ENCODE assay signal across 9 mouse cellular contexts in the genomic region with DNA sequence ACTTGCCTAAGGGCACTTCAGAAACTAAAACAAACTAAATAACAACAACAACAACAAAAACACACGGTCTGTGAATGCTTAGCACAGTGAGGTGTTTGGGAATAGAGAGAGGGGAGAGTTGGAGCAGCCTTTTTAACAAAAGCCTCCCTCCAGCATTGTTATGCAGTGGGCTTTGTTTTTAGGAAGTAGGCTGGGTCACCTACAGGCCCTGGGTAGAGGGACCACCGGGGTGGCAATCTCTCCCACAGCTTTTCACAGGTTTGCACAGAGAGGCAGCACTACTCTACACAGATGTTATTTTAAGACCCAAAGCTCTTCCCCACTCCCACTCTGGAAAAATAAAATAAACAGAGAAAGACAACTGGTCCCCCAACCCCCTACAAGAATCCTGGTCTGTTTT. TPM values are rescaled to one million over a fixed set of nuclear protein-coding genes. Genes with fewer than 3 reads are reported as not detected.
A peak's percentile ranks its signal among the peaks of the same experiment; 100 is the strongest.
DNase-seq lines count a peak whose midpoint lies in the region; ATAC-seq and TF ChIP-seq lines count a peak whose summit lies in the region.
"Had no signal": no experiment of that assay in that cellular context is flagged by ENCODE, and none has a peak within 500 bp of the region (broad histone marks: within the 10 kb centered on the region; RNA-seq: fewer than 3 reads in every experiment).

No protein-coding gene starts in this region.

- no peak overlapping the region for H3K9ac ChIP-seq in heart, embryonic 12.5 days
- H3K9ac ChIP-seq in heart, embryonic 11.5 days (ENCODE audit: low read depth, low read length), result no peak overlapping the region
- H3K9ac ChIP-seq in stomach, embryonic 14.5 days (replicated peaks; ENCODE audit: low read depth, low read length), result no peak overlapping the region
- H3K9ac ChIP-seq in stomach, postnatal 0 days (ENCODE audit: low read length), result no peak overlapping the region
- H3K9ac ChIP-seq in hindbrain, embryonic 12.5 days, result peak overlapping the region; percentile 41; the same call in 1 of the 2 replicates
- H3K9ac ChIP-seq in stomach, embryonic 15.5 days, result no peak overlapping the region
- H3K9ac ChIP-seq: heart, embryonic 15.5 days had no signal

- no peak overlapping the region for H3K4me2 ChIP-seq in heart, embryonic 12.5 days
- H3K4me2 ChIP-seq in heart, embryonic 11.5 days, result no peak overlapping the region
- no peak overlapping the region for H3K4me2 ChIP-seq in stomach, embryonic 14.5 days (replicated peaks; ENCODE audit: low read depth, low read length)
- no peak overlapping the region for H3K4me2 ChIP-seq in stomach, postnatal 0 days (replicated peaks; ENCODE audit: low read depth)
- H3K4me2 ChIP-seq in hindbrain, embryonic 12.5 days (replicated peaks), result no peak overlapping the region
- no peak overlapping the region for H3K4me2 ChIP-seq in stomach, embryonic 15.5 days
- H3K4me2 ChIP-seq: heart, embryonic 15.5 days had no signal

- 0 out of 2 replicates have a peak, but pooled peaks have one; percentile 31 for ATAC-seq in heart, embryonic 12.5 days (ENCODE audit: insufficient number of reproducible peaks, low FRiP score)
- no peak for ATAC-seq in heart, embryonic 11.5 days (replicated peaks; ENCODE audit: insufficient number of reproducible peaks, low FRiP score, low TSS enrichment)
- no peak for ATAC-seq in stomach, embryonic 14.5 days (ENCODE audit: insufficient number of reproducible peaks, insufficient read depth, low FRiP score, low read depth)
- ATAC-seq in stomach, postnatal 0 days (ENCODE audit: low FRiP score, low TSS enrichment), result no peak
- no peak for ATAC-seq in hindbrain, embryonic 12.5 days (ENCODE audit: low FRiP score)
- ATAC-seq in stomach, embryonic 15.5 days (ENCODE audit: insufficient read depth, low FRiP score, low read depth), result no peak
- ATAC-seq in activated CD4-positive, CD25-positive, alpha-beta regulatory T cell, adult 4 months, result no peak

- H3K4me1 ChIP-seq in heart, embryonic 12.5 days (replicated peaks), result peaks cover 26% of the 10 kb centered on the region
- H3K4me1 ChIP-seq in heart, embryonic 11.5 days (ENCODE audit: control insufficient read depth, insufficient read depth, low read length), result peaks cover 12% of the 10 kb centered on the region
- H3K4me1 ChIP-seq in stomach, embryonic 14.5 days (ENCODE audit: control insufficient read depth, insufficient read depth, low read length), result peaks cover 58% of the 10 kb centered on the region
- H3K4me1 ChIP-seq in stomach, postnatal 0 days (replicated peaks; ENCODE audit: control insufficient read depth, insufficient read depth), result peaks cover 10% of the 10 kb centered on the region
- peaks cover 59% of the 10 kb centered on the region for H3K4me1 ChIP-seq in hindbrain, embryonic 12.5 days
- H3K4me1 ChIP-seq in stomach, embryonic 15.5 days, result peaks cover 47% of the 10 kb centered on the region

- no peaks in the 10 kb centered on the region for H3K27me3 ChIP-seq in heart, embryonic 12.5 days (replicated peaks)
- no peaks in the 10 kb centered on the region for H3K27me3 ChIP-seq in heart, embryonic 11.5 days (ENCODE audit: control insufficient read depth, insufficient read depth, low read length)
- H3K27me3 ChIP-seq in stomach, embryonic 14.5 days (ENCODE audit: control insufficient read depth, insufficient read depth, low read length), result no peaks in the 10 kb centered on the region
- H3K27me3 ChIP-seq in stomach, postnatal 0 days (ENCODE audit: control insufficient read depth, insufficient read depth, low read length), result no peaks in the 10 kb centered on the region
- H3K27me3 ChIP-seq in hindbrain, embryonic 12.5 days, result no peaks in the 10 kb centered on the region
- no peaks in the 10 kb centered on the region for H3K27me3 ChIP-seq in stomach, embryonic 15.5 days (replicated peaks)
- H3K27me3 ChIP-seq: heart, embryonic 15.5 days had no signal

- H3K9me3 ChIP-seq in heart, embryonic 12.5 days (replicated peaks), result no peaks in the 10 kb centered on the region
- H3K9me3 ChIP-seq in heart, embryonic 11.5 days (replicated peaks; ENCODE audit: control insufficient read depth, low read length), result no peaks in the 10 kb centered on the region
- H3K9me3 ChIP-seq in stomach, embryonic 14.5 days (ENCODE audit: control insufficient read depth, low read depth, low read length), result no peaks in the 10 kb centered on the region
- no peaks in the 10 kb centered on the region for H3K9me3 ChIP-seq in stomach, postnatal 0 days (ENCODE audit: control insufficient read depth, low read length)
- H3K9me3 ChIP-seq in hindbrain, embryonic 12.5 days (replicated peaks), result no peaks in the 10 kb centered on the region
- H3K9me3 ChIP-seq in stomach, embryonic 15.5 days, result no peaks in the 10 kb centered on the region
- H3K9me3 ChIP-seq: heart, embryonic 15.5 days had no signal

- DNase-seq in stomach, postnatal 0 days (ENCODE audit: low spot score), result no peak
- no peak for DNase-seq in urinary bladder, postnatal 14 days (ENCODE audit: low spot score)

- no peak for TF ChIP-seq CTCF in stomach, postnatal 0 days (IDR thresholded peaks at IDR 0.05; ENCODE audit: low read depth)

- H3K4me3 ChIP-seq in heart, embryonic 12.5 days, result no peak overlapping the region
- H3K4me3 ChIP-seq in heart, embryonic 11.5 days (ENCODE audit: low read depth, low read length), result no peak overlapping the region
- no peak overlapping the region for H3K4me3 ChIP-seq in stomach, embryonic 14.5 days (ENCODE audit: low read depth, low read length)
- H3K4me3 ChIP-seq in stomach, postnatal 0 days (ENCODE audit: low read depth, low read length), result no peak overlapping the region
- H3K4me3 ChIP-seq in hindbrain, embryonic 12.5 days, result no peak overlapping the region
- H3K4me3 ChIP-seq in stomach, embryonic 15.5 days (replicated peaks), result no peak overlapping the region
- H3K4me3 ChIP-seq: heart, embryonic 15.5 days had no signal

- no peak for TF ChIP-seq EP300 in stomach, postnatal 0 days (optimal IDR thresholded peaks at IDR 0.05)

- H3K36me3 ChIP-seq in heart, embryonic 12.5 days, result peaks cover 83% of the 10 kb centered on the region
- H3K36me3 ChIP-seq in heart, embryonic 11.5 days (ENCODE audit: control insufficient read depth, insufficient read depth, low read length), result peaks cover 31% of the 10 kb centered on the region
- H3K36me3 ChIP-seq in stomach, embryonic 14.5 days (ENCODE audit: control insufficient read depth, insufficient read depth, low read length), result peaks cover 85% of the 10 kb centered on the region
- peaks cover 36% of the 10 kb centered on the region for H3K36me3 ChIP-seq in stomach, postnatal 0 days (ENCODE audit: control insufficient read depth, insufficient read depth, low read length)
- H3K36me3 ChIP-seq in hindbrain, embryonic 12.5 days, result peaks cover 66% of the 10 kb centered on the region
- H3K36me3 ChIP-seq in stomach, embryonic 15.5 days, result peaks cover 17% of the 10 kb centered on the region

- 22% methylated on average over 2 of the region's 2 CpGs for WGBS in heart, embryonic 12.5 days
- WGBS in heart, embryonic 11.5 days (ENCODE audit: insufficient replicate concordance), result 24% methylated on average over 2 of the region's 2 CpGs
- 17% methylated on average over 2 of the region's 2 CpGs for WGBS in stomach, embryonic 14.5 days
- whole genome bisulfite sequencing in stomach, postnatal 0 days, result 39% methylated on average over 2 of the region's 2 CpGs
- 8% methylated on average over 2 of the region's 2 CpGs for WGBS in hindbrain, embryonic 12.5 days
- WGBS in stomach, embryonic 15.5 days, result 30% methylated on average over 2 of the region's 2 CpGs

- H3K27ac ChIP-seq in heart, embryonic 12.5 days (ENCODE audit: poor library complexity, severe bottlenecking), result no peak overlapping the region
- H3K27ac ChIP-seq in heart, embryonic 11.5 days (ENCODE audit: low read depth, low read length), result no peak overlapping the region
- H3K27ac ChIP-seq in stomach, embryonic 14.5 days (ENCODE audit: low read length), result peak overlapping the region; percentile 78
- H3K27ac ChIP-seq in stomach, postnatal 0 days (replicated peaks), result no peak overlapping the region
- peak overlapping the region; percentile 73 for H3K27ac ChIP-seq in hindbrain, embryonic 12.5 days
- peak overlapping the region; percentile 88; the same call in 1 of the 2 replicates for H3K27ac ChIP-seq in stomach, embryonic 15.5 days

RNA-seq across cellular contexts. Expression of a gene that starts 31.8 kb away (rescaled TPM):
- 15.3 and 18.1 TPM in 2 replicates for polyA plus RNA-seq in heart, embryonic 12.5 days (2016; fragmentation: Nextera tagmentation; extraction: Ambion mirVana)
- polyA plus RNA-seq in heart, embryonic 11.5 days (2014; fragmentation: Nextera tagmentation; extraction: Ambion mirVana), result 12.3 and 15.6 TPM in 2 replicates
- polyA plus RNA-seq in stomach, embryonic 14.5 days (2014; fragmentation: Nextera tagmentation; extraction: Ambion mirVana), result 21.9 and 24.3 TPM in 2 replicates
- polyA plus RNA-seq in stomach, postnatal 0 days (2015; fragmentation: Nextera tagmentation; extraction: Ambion mirVana), result 9.3 TPM in 2 replicates
- polyA plus RNA-seq in hindbrain, embryonic 12.5 days (2016; fragmentation: Nextera tagmentation; extraction: Ambion mirVana), result 20.4 and 23.0 TPM in 2 replicates
- 17.8 and 18.6 TPM in 2 replicates for polyA plus RNA-seq in stomach, embryonic 15.5 days (2015; fragmentation: Nextera tagmentation; extraction: Ambion mirVana)
- polyA plus RNA-seq in activated CD4-positive, CD25-positive, alpha-beta regulatory T cell, adult 4 months (2017; shearing (Covaris generic)), result 10 to 100 TPM; 15.3 to 15.7 TPM

RNA-seq across cellular contexts. Expression of a gene that starts 44.5 kb away (rescaled TPM):
- 6.4 and 7.5 TPM in 2 replicates for polyA plus RNA-seq in heart, embryonic 12.5 days (2016; fragmentation: Nextera tagmentation; extraction: Ambion mirVana)
- 7.4 and 11.8 TPM in 2 replicates for polyA plus RNA-seq in heart, embryonic 11.5 days (2014; fragmentation: Nextera tagmentation; extraction: Ambion mirVana)
- 71.5 and 79.8 TPM in 2 replicates for polyA plus RNA-seq in stomach, embryonic 14.5 days (2014; fragmentation: Nextera tagmentation; extraction: Ambion mirVana)
- polyA plus RNA-seq in stomach, postnatal 0 days (2015; fragmentation: Nextera tagmentation; extraction: Ambion mirVana), result 8.4 and 8.5 TPM in 2 replicates
- polyA plus RNA-seq in hindbrain, embryonic 12.5 days (2016; fragmentation: Nextera tagmentation; extraction: Ambion mirVana), result 22.7 and 24.3 TPM in 2 replicates
- 32.1 and 34.3 TPM in 2 replicates for polyA plus RNA-seq in stomach, embryonic 15.5 days (2015; fragmentation: Nextera tagmentation; extraction: Ambion mirVana)
- 10 to 100 TPM; 10.2 to 10.3 TPM for polyA plus RNA-seq in activated CD4-positive, CD25-positive, alpha-beta regulatory T cell, adult 4 months (2017; shearing (Covaris generic))

Comparison
In these comparisons a context has a peak if more than half of its experiments do, and no peak if none do; other contexts are left out.
1. H3K27ac ChIP-seq: peak in stomach, embryonic 14.5 days (single experiment), hindbrain, embryonic 12.5 days (single experiment) and stomach, embryonic 15.5 days (single experiment); none in heart, embryonic 12.5 days (single experiment), heart, embryonic 11.5 days (single experiment) and stomach, postnatal 0 days (single experiment).